Mouse (Mus musculus) hindbrain, embryonic 10.5 days (tissue): ENCODE measurements around the gene Nrp2. TPM values are rescaled to one million over a fixed set of nuclear protein-coding genes. Genes with fewer than 3 reads are reported as not detected.
A peak's percentile ranks its signal among the peaks of the same experiment; 100 is the strongest.

ENCODE experiments used
- DNase-seq: peaks from one replicate; pipeline ENCODE4 v3.0.0-alpha.2; 2017; ENCODE audit warnings: low spot score
- H3K27ac ChIP-seq: fragments of 300-500 bp; sonication (generic); 2 replicates; pipeline ENCODE4 v1.5.1; 2016; ENCODE audit warnings: mild to moderate bottlenecking, moderate library complexity
- H3K27me3 ChIP-seq: fragments of 300-500 bp; sonication (generic); 2 replicates; pipeline ENCODE4 v1.6.1; 2016; ENCODE audit warnings: mild to moderate bottlenecking; ENCODE audit not compliant: poor library complexity, insufficient read depth, severe bottlenecking
- H3K36me3 ChIP-seq: fragments of 300-500 bp; sonication (generic); 2 replicates; pipeline ENCODE4 v1.6.1; 2016; ENCODE audit warnings: mild to moderate bottlenecking, moderate library complexity
- H3K4me1 ChIP-seq: fragments of 300-500 bp; sonication (generic); replicated peaks from 2 replicates; pipeline ENCODE4 v1.6.1; 2016; ENCODE audit warnings: mild to moderate bottlenecking
- H3K4me3 ChIP-seq: fragments of 300-500 bp; sonication (generic); 2 replicates; pipeline ENCODE4 v1.5.1; 2016; ENCODE audit warnings: mild to moderate bottlenecking, moderate library complexity
- H3K9me3 ChIP-seq: fragments of 300-500 bp; sonication (generic); 2 replicates; pipeline ENCODE4 v1.6.1; 2016; ENCODE audit warnings: mild to moderate bottlenecking, moderate library complexity
- WGBS: fragments of 180-500 bp; shearing (Covaris S2); methylation state at CpG from one replicate; pipeline ENCODE4 v1.1.7; 2016; 5-methylcytosine and 5-hydroxymethylcytosine counted together
- polyA plus RNA-seq: library from polyadenylated mRNA; unstranded; fragments of >200 nt; fragmentation: Nextera tagmentation; extraction: Ambion mirVana; gene quantifications from 2 replicates; pipeline ENCODE4 v1.2.1, GENCODE M21; 2016

Gene Nrp2
- polyA plus RNA-seq, 1 experiment from 2014 or later: 23.1 TPM

GRCm38 (mm10) chr1:62829690-62830417 lies 126.8 kb downstream of the Nrp2 start:
- 85% methylated on average over 4 of the region's 4 CpGs for WGBS
- Histone ChIP-seq H3K36me3 (no peaks in the 10 kb centered on the region), H3K4me1 (peaks cover 37% of the 10 kb centered on the region), H3K4me3 (no peak overlapping the region), H3K9me3 (peaks cover 8% of the 10 kb centered on the region; the same call in 1 of the 2 replicates), H3K27me3 (no peaks in the 10 kb centered on the region), H3K27ac (no peak overlapping the region)
- no peak for DNase-seq

GRCm38 (mm10) chr1:62830418-62830769 lies 127.3 kb downstream of the Nrp2 start:
- 79% methylated on average over 7 of the region's 7 CpGs for WGBS
- no peak for DNase-seq

GRCm38 (mm10) chr1:62831725-62832455 lies 128.8 kb downstream of the Nrp2 start:
- Histone ChIP-seq H3K27me3 (no peaks in the 10 kb centered on the region), H3K9me3 (peaks cover 8% of the 10 kb centered on the region; the same call in 1 of the 2 replicates), H3K36me3 (no peaks in the 10 kb centered on the region), H3K4me3 (no peak overlapping the region), H3K27ac (no peak overlapping the region), H3K4me1 (peaks cover 37% of the 10 kb centered on the region)
- DNase-seq: no peak
- 74% methylated on average over 6 of the region's 6 CpGs for WGBS

More at GRCm38 (mm10) chr1:62830418-62830769, 127.3 kb downstream of the Nrp2 start:
- H3K27ac ChIP-seq: no peak overlapping the region
- peaks cover 37% of the 10 kb centered on the region for H3K4me1 ChIP-seq
- peaks cover 8% of the 10 kb centered on the region; the same call in 1 of the 2 replicates for H3K9me3 ChIP-seq
- no peaks in the 10 kb centered on the region for H3K36me3 ChIP-seq
- H3K27me3 ChIP-seq: no peaks in the 10 kb centered on the region
- H3K4me3 ChIP-seq: no peak overlapping the region

DNA sequence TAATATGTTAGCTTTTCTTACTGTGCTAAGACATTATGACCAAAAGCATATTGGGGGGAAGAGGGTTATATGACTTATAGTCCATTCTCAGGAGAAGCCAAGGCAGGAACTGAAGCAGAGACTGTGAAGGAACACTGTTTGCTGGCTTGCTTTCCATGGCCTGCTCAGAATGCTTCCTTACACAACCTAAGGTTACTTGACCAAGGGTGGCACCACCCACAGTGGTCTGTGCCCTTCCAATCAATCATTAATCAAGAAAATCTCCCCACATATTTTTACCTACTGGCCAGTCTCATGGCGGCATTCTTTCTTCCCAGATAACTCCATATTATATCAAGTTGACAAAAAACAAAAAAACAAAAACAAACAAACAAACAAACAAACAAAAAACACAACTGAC lies 130.3 kb downstream of the Nrp2 start:
- peaks cover 8% of the 10 kb centered on the region; the same call in 1 of the 2 replicates for H3K9me3 ChIP-seq
- DNase-seq: no peak
- peaks cover 23% of the 10 kb centered on the region for H3K4me1 ChIP-seq
- no peak overlapping the region for H3K27ac ChIP-seq
- WGBS: 83% methylated on average over 1 of the region's 1 CpGs
- no peak overlapping the region for H3K4me3 ChIP-seq
- H3K36me3 ChIP-seq: no peaks in the 10 kb centered on the region
- no peaks in the 10 kb centered on the region for H3K27me3 ChIP-seq

- H3K4me3 ChIP-seq: no peak overlapping the region
- peaks cover 22% of the 10 kb centered on the region for H3K4me1 ChIP-seq
- 80% methylated on average over 1 of the region's 1 CpGs for WGBS
- no peak overlapping the region for H3K27ac ChIP-seq
- H3K36me3 ChIP-seq: no peaks in the 10 kb centered on the region
- DNase-seq: no peak
- H3K27me3 ChIP-seq: no peaks in the 10 kb centered on the region
- peaks cover 8% of the 10 kb centered on the region; the same call in 1 of the 2 replicates for H3K9me3 ChIP-seq
These were observed 131.5 kb downstream of the Nrp2 start for GRCm38 (mm10) chr1:62834443-62835185.

- peaks cover 8% of the 10 kb centered on the region; the same call in 1 of the 2 replicates for H3K9me3 ChIP-seq
- H3K27me3 ChIP-seq: no peaks in the 10 kb centered on the region
- no peak overlapping the region for H3K4me3 ChIP-seq
- 92% methylated on average over 3 of the region's 3 CpGs for WGBS
- DNase-seq: no peak
- no peak overlapping the region for H3K27ac ChIP-seq
- H3K4me1 ChIP-seq: no peaks in the 10 kb centered on the region
- H3K36me3 ChIP-seq: no peaks in the 10 kb centered on the region
These were observed 135.0 kb downstream of the Nrp2 start for GRCm38 (mm10) chr1:62838083-62838482.

DNA sequence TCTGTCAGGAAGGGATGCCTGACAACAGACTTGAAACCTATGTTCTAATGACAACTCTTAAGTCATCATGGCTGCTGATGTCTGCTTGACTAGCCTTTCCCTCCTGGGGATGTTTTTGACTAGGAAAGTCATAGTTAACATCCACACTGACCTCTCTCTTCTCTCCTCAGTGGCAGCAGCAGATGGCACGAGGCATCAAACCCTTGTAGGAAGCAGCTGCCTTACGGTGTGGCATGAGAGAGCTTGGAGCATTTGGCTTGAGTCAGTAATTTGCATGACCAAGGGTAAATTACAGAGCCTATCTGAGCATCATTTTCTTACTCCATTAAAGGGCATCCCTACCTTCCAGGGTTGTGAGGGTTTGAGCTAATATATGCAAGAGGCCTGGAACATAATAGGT lies 135.5 kb downstream of the Nrp2 start:
- H3K27me3 ChIP-seq: no peaks in the 10 kb centered on the region
- 65% methylated on average over 2 of the region's 2 CpGs for WGBS

GRCm38 (mm10) chr1:62843215-62843614 lies 140.1 kb downstream of the Nrp2 start:
- WGBS: 95% methylated on average over 4 of the region's 4 CpGs
- no peaks in the 10 kb centered on the region for H3K4me1 ChIP-seq
- no peak for DNase-seq

More for the DNA sequence above, 135.5 kb downstream of the Nrp2 start:
- no peak for DNase-seq
- peaks cover 8% of the 10 kb centered on the region; the same call in 1 of the 2 replicates for H3K9me3 ChIP-seq
- no peaks in the 10 kb centered on the region for H3K4me1 ChIP-seq
- H3K36me3 ChIP-seq: no peaks in the 10 kb centered on the region
- H3K27ac ChIP-seq: no peak overlapping the region
- no peak overlapping the region for H3K4me3 ChIP-seq

DNA sequence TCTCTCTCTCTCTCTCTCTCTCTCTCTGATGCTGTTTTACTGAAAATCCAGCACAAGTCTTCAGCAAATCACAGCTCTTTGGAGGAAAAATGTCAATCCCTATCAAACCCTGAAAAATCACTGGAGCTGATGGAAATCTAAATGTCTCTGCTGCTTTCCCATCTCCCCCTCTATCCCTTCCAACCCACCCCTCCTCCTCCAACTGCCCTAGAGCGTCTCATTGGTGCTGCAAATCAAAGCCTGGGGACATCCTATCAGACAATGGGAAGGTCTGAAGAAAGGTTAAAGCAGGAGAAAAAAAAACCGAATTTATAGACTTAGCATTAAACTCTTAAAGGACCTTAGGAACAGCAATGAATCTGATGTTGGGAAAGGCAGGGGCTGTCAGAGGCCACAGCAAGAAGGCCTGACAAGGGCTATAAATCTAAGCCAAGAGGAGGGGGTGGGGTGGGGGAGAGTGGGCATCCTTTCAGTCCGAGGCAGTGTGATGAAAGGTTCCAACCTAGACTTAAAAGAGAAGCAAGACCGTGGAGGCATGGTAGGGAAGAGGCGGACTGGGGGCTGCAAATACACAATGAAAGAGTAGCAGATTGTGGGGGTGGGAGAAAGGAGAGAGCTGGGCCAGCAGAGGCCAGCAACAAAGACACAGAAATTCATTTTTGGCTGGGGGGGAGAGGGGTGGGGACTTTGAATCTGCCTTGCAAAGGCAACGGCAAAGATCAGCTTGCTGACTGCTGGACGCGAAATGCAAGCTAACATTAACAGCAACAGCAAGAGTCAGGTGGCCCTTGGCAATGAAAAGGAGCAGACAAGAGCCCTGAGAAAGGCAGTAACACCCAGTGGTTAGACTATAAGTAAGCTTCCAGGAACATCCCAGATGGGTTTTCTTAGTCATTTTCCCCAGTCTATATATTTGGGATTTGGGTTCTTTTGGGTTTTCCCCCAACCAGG lies 148.2 kb downstream of the Nrp2 start:
- Histone ChIP-seq H3K4me3 (no peak overlapping the region), H3K27me3 (no peaks in the 10 kb centered on the region), H3K4me1 (peaks cover 15% of the 10 kb centered on the region), H3K36me3 (no peaks in the 10 kb centered on the region), H3K27ac (peak overlapping the region; percentile 60), H3K9me3 (no peaks in the 10 kb centered on the region)
- WGBS: 40% methylated on average over 8 of the region's 8 CpGs
- peak; percentile 18 for DNase-seq

More at GRCm38 (mm10) chr1:62843215-62843614, 140.1 kb downstream of the Nrp2 start:
- Histone ChIP-seq H3K27ac (no peak overlapping the region), H3K27me3 (no peaks in the 10 kb centered on the region), H3K36me3 (no peaks in the 10 kb centered on the region), H3K4me3 (no peak overlapping the region), H3K9me3 (no peaks in the 10 kb centered on the region)

GRCm38 (mm10) chr1:62853362-62853761 lies 150.3 kb downstream of the Nrp2 start:
- Histone ChIP-seq H3K4me3 (no peak overlapping the region), H3K27ac (no peak overlapping the region), H3K36me3 (no peaks in the 10 kb centered on the region), H3K4me1 (peaks cover 15% of the 10 kb centered on the region), H3K9me3 (no peaks in the 10 kb centered on the region), H3K27me3 (no peaks in the 10 kb centered on the region)
- WGBS: 68% methylated on average over 9 of the region's 9 CpGs
- DNase-seq: no peak

- Histone ChIP-seq H3K4me3 (no peak overlapping the region), H3K4me1 (peaks cover 15% of the 10 kb centered on the region), H3K27me3 (no peaks in the 10 kb centered on the region), H3K36me3 (no peaks in the 10 kb centered on the region), H3K27ac (no peak overlapping the region), H3K9me3 (no peaks in the 10 kb centered on the region)
- no peak for DNase-seq
- 89% methylated on average over 4 of the region's 4 CpGs for WGBS
These were observed 150.9 kb downstream of the Nrp2 start for GRCm38 (mm10) chr1:62853996-62854395.

GRCm38 (mm10) chr1:62859098-62859497 lies 156.0 kb downstream of the Nrp2 start:
- WGBS: 49% methylated on average over 2 of the region's 2 CpGs
- H3K9me3 ChIP-seq: no peaks in the 10 kb centered on the region
- no peaks in the 10 kb centered on the region for H3K27me3 ChIP-seq
- H3K4me3 ChIP-seq: no peak overlapping the region
- DNase-seq: no peak
- peaks cover 5% of the 10 kb centered on the region for H3K4me1 ChIP-seq
- H3K36me3 ChIP-seq: no peaks in the 10 kb centered on the region
- no peak overlapping the region for H3K27ac ChIP-seq
